Mouse (Mus musculus): ENCODE measurements around the gene Nkd1.

DNA sequence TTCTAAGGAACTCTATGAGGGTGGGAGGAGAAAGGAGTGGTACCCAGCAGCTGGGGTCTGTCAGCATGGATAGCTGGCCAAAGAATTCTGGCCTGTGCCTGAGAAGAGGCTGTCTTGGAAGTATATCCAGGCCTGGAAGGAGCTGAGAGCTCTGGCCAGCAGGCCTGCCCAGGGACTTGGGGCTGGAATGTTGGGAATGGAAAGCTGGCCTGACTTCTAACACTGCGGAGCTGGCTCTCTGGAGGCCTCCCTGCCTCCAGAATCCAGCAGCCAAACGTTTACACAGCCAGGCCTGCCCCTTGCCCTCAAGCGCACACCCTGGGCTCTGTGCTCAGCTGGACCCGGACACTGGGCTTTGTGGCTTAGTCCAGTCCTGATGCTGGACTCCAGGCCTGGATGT is 34.5 kb downstream of the Nkd1 start:
- no peak for TF ChIP-seq E2F4 (IDR thresholded peaks at IDR 0.05; ENCODE audit: insufficient read depth)
- TF ChIP-seq POLR2A (IDR thresholded peaks at IDR 0.05; ENCODE audit: insufficient read length, low read depth): no peak
